Mouse (Mus musculus) gastrocnemius, postnatal 25 days (tissue): Measurements from ENCODE around the gene Ephb3. TPM values are rescaled to one million over a fixed set of nuclear protein-coding genes. Genes with fewer than 3 reads are reported as not detected.

ENCODE experiments used
- DNase-seq: peaks from one replicate; pipeline ENCODE4 v3.0.0; 2022
- microRNA-seq, 2 experiments: library from miRNA; unstranded; fragments of <30 nt; microRNA quantifications; one replicate each; pipeline ENCODE4 v1.2.0; 2021; ENCODE audit warnings: borderline replicate concordance in 2 of 2
- total RNA-seq, 2 experiments: library from RNA; stranded (reverse); gene quantifications; 1 replicate in 1 of 2; 2 replicates in 1 of 2; pipeline ENCODE4 v1.2.3; 2021

The Ephb3 gene
- total RNA-seq, 2 experiments from 2014 or later, result 1.4 to 1.7 TPM

DNA sequence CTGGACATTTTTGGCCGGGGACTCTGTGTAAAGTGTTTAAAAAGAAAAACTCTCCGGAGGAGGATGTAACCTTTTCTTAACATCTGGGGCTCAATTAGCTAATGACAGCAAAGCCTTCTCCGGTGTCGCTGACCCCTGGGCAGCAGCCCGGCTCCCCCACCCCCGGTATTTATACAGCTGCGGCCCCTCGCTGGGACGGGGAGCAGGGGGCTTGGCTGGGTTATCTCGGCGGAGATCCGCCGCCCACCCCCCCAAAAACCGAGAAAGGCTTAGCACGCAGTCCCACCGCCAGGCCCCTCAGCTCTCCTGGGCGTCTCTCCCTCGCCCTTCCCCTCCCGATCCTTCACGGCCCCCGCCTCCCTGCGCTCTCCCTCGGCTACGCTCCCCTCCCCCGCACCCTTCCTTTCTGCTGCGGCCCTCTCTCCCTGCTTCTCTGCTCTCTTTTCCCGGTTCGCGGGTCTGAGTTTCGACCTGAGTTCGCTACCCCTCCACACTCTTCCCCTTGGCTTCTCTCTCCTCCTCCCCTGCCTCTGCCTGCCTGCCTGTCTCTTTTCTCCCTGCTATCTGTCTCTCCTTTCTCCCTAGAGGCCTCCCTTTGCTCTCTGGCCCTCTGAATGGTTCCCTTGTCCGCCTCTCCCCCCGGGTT lies 42.0 kb downstream of the Ephb3 start:
- DNase-seq, result no peak

DNA sequence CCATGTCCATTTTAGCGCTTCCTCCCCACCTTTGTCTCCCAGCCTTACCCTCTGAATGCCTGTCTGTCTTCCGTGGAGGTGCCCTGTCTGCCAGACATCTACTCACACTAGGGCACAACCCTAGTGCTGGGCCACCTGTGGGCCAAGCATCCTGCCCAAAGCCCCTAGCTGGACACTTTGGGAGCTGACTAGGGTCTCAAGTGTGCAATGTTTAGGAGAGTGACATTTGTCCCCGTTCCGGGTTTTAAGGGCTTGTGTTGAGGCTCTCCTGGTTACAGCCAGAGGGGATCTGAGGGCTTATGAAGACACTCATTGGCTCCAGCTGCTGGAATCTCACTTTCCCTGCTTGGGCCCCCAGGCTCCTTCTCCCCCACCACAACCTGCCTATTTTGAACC lies 42.5 kb downstream of the Ephb3 start:
- no peak for DNase-seq

DNA sequence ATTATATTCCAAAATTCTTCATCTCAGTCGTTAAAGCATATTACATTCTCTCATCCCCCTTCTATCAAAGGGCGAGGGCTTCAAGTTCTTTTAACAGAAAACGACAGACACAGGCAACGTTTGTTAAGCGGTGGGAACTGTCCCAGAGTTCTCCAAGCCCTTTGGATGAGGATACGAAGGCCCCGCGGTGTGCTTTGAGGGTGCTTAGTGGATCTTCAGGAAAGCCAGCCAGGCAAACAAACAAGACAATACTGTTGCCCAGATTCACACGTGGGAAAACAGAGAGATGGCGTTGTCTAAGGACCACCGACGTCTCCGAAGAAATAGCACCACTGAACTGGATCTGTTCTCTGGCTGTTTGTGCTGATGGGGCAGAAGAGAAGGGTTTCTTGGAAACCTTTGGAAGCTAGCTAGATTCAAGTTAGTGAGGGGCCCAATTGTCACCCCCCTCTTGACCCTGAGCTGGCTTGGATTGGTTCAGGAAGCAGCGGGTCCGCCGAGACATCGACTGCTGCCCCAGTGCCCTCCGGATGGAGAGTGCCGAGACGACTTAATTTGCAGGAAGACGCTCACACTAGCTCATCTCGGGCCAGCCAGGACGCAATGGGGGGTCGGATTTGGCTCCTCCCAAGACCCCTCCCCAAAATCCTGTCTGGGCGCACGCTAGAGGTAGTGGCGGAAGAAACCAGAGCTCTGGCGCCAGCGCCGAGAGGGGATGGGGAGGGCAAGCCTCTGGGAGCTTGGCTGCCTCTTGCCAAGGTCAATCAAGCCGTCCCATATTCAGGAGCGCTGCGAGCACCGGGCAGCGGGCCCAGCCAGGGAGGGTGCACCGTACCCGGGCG lies 43.5 kb downstream of the Ephb3 start:
- peak; percentile 81 for DNase-seq

DNA sequence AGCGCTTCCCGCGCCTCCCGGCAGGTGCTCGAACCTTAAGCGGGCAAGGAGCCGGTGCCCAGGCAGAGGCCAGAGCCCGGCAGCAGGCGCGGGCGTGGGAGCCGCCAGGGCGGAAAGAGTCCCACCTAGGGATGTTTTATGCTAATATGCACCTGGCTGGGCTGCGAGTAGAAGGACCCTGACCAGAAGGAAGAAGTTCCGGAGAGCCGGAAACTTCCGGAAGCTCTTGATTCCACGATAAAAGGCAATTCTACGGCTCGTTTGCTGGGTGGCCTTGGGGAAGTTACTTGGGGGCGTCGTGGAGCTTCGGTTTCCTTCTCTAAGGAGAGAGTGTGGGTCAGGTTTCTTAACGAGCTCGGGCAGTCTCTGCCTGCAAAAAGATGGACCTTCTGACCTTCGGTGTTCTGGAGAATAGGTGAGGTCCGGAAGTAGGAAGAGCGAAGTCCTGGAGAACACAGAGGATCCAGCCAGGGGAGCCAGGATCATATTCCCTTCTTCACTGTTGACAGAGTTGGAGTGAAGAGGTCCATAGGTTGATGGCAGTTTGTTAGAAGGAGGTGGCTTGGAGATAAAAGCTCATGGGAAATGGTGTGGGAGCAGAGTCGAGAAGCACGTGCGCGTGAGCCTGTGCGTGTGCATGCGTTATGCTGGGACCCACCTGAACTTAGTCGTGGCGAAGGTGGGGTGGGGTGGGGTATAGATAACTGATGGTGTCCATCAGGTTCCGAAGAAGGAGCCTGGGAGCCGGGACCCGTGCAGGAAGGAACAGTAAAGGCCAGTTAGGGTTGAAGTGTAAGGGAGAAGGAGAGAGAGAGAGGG lies 44.4 kb downstream of the Ephb3 start:
- DNase-seq, result no peak

DNA sequence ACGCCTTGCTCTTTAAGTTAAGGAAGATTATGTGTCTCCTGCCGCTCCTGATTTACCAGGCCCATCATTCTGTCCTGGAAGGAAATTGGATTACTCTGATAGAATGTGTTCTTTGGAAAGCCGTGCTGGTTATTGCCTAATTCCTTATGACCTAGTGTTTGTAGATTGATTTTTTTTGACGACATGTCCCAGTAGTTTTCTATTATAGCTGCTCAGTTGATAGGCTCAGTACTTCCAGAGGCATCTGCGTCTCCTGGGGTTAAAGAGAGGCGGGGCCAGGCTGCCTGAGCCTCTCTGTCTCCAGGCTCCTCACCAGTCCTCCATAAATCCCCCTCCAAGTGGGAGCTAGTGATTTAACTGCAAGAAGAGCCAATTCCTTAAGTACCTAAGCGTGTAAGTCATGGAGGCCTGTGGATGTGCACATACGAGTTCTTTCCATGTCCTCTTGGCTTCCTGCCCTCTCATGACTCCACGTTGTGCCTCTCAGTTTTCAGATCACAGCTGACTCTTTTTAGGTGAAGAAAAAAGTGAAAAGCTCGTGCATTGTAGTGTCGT lies 47.9 kb downstream of the Ephb3 start:
- no peak for DNase-seq

DNA sequence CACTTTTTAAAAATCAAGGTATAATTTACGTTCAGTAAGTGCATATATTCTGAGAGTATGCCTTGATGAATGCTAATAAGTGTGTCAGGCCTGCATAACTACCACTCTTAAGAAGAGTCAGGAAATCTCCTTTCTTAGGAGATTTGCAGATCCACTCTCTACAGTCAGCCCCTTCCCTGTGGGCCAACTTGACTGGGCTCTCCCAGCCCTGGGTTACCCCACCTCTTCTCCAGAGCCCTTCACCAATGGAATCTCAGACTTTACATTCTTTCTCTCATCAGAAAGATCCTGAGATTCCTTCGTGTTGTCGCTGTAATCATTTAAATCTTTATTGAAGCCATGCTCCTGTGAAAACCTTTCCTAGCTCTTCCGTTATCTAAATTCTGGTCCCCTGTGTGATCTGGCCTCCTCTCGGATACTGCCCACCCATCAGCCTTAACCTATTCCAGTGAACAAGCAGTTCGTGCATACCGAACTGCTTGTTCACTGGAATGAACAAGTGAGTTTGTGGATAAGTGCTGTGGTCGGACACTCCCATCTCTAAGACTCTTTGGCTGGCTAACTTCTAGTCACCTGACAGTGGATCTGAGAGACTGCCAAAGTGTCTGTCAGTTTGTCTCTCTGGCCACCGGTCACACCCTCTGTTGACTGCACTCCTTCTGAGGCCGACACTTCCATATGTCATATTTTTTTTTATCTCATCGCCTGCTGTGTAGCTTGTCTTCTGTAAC lies 51.2 kb downstream of the Ephb3 start:
- DNase-seq, result no peak

DNA sequence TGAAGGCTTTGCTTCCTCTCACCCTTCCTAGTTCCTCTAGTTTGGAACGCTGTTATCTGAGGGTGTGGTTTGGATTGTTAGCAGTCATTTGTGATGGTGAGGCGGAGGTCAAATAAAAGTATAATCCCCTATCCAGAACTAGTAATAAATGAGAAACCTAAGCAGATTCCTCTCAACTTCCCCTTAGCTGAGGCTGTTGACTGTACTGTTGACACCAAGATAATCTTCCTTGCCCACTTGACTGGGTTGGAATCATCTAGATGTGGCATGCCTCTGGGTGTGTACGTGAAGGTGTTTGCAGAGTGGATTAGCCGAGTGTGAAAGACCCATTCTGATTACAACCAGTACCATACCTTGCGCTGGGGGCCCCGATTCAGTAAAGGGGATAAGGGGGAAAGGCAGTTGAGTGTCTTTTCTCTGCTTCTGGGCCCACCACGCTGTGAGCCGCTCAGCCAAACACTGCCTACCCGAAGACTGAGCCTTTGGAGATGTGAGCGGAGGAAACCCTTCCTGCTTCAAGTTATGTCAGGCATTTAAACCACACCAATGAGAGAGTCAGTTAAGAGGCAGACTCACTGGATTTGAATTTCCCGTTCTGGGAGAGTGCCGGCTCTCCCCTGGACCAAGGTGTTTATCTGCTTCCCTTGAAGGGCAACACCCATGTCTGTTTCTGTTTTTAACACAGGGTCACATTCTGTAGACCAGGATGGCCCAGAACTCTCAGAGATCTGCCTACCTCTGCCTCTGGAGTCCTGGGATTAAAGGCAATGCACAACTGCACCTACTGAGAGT lies 52.2 kb downstream of the Ephb3 start:
- DNase-seq, result no peak

DNA sequence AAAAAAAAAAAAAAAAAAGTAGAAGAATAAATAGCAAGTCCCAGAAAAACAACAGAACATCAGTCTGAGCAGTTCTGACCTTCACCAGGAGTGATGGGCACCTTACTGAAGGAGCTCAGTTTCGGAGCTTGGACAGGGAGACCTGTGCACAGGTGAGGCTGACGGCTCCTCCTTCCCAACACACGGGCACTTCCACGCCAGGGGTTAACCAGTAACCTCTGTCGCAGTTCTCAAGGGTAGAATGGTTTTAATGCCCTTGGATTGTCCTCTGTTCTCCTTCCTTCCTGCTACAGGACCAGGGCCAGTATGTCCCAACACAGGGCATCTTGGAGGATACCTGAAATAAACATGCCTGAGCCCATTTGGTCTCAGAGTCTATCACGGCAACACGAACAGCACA lies 60.9 kb downstream of the Ephb3 start:
- no peak for DNase-seq

DNA sequence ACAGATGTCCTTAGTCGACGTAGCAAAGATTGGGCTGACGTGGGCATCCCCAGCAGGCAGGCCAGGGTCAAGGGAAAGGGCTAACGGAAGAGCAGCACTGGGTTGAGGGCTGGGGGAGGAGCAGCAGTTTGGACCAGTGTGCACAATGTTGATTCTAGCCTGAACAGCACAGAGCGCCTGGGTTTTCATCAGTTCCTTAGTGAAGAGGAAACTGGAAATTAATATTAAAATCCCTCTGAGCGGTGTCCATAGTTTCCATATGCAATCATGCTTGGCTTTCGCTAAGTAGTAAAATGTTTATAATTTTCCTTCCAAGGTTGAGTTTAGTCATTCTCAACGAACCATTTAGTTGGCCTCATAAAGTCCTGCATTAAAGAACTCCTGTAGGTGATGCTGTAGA lies 65.2 kb downstream of the Ephb3 start:
- no peak for DNase-seq

DNA sequence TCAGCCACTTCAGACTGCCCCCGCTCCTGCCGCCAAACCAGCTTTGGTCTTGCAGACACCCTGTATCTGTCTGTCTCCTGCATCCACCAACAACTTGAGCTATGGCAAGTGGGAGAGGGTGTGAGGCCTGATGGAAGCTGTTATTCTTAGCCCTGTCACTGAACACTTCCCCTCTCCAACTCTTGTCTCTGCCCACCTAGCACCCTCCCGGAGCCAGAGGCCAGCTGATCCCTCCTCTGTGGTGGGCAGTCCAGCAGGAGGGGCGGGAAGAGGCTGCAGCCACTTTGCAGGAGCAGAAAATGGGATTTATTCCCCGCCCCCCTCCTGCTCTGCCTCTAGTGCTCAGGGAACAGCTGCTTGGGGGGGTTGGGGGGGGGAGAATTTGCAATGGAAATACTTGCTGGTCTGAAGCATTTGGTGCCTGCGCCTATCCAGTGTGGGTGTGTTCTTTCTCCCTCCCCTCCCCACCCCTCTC lies 67.3 kb downstream of the Ephb3 start:
- no peak for DNase-seq

DNA sequence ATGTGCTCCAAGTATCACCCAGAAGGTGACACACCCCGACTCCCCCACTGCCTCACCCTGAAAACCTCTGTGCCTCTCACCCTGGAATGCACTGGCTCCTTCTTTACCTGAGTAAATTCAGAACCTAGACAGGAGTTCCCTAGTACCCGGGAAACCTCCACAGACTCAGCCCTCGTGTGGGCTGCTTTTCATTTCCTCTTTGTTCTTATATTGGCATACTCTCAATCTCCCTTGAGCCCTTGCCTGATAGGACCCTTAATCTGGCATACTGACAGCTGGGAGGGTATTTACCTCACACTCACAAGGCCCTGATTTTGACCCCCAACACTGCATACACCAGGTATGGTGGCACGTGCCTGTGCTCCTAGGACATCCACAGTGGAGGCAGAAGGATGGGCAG lies 68.2 kb downstream of the Ephb3 start:
- no peak for DNase-seq

Small RNA genes lying within 50 kb of the gene (microRNA-seq; reads per million reads assigned to microRNA genes)
- gene Mir7680, result 0 to 0.26 reads per million in 2 experiments

Other genes with a start within 250 kb of the Ephb3 start
- gene Teddm3, start 50.8 kb upstream of the Ephb3 start, total RNA-seq, result not detected
- gene Vps8, start 218.4 kb downstream of the Ephb3 start, total RNA-seq, result 1 to 10 TPM; 6.4 to 6.6 TPM